Mouse (Mus musculus) forebrain, embryonic 12.5 days (tissue): ENCODE results near the gene Mcur1. TPM values are rescaled to one million over a fixed set of nuclear protein-coding genes. Genes with fewer than 3 reads are reported as not detected.

Source experiments
- ATAC-seq: fragments of 200-750 bp; cut with Nextera tagmentation; 2 replicates; pipeline ENCODE4 v1.8.0; 2017; ENCODE audit warnings: moderate TSS enrichment; ENCODE audit not compliant: low FRiP score
- H3K27ac ChIP-seq: fragments of 300-500 bp; sonication (generic); 2 replicates; pipeline ENCODE4 v1.5.1; 2016; ENCODE audit warnings: mild to moderate bottlenecking
- H3K27me3 ChIP-seq: fragments of 300-500 bp; sonication (generic); 2 replicates; pipeline ENCODE4 v1.6.1; 2016; ENCODE audit warnings: mild to moderate bottlenecking
- H3K36me3 ChIP-seq: fragments of 300-500 bp; sonication (generic); replicated peaks from 2 replicates; pipeline ENCODE4 v1.6.1; 2016; ENCODE audit warnings: mild to moderate bottlenecking
- H3K4me1 ChIP-seq: fragments of 300-500 bp; sonication (generic); 2 replicates; pipeline ENCODE4 v1.6.1; 2016
- H3K4me2 ChIP-seq: fragments of 300-500 bp; sonication (generic); 2 replicates; pipeline ENCODE4 v1.6.1; 2016; ENCODE audit warnings: mild to moderate bottlenecking, moderate library complexity
- H3K4me3 ChIP-seq: fragments of 300-500 bp; sonication (generic); replicated peaks from 2 replicates; pipeline ENCODE4 v1.5.1; 2016; ENCODE audit warnings: mild to moderate bottlenecking
- H3K9ac ChIP-seq: fragments of 300-500 bp; sonication (generic); 2 replicates; pipeline ENCODE4 v1.6.1; 2016; ENCODE audit warnings: mild to moderate bottlenecking
- H3K9me3 ChIP-seq: fragments of 300-500 bp; sonication (generic); 2 replicates; pipeline ENCODE4 v1.6.1; 2016
- WGBS: fragments of 180-500 bp; shearing (Covaris S2); methylation state at CpG from one replicate; pipeline ENCODE4 v1.1.7; 2016; 5-methylcytosine and 5-hydroxymethylcytosine counted together
- polyA plus RNA-seq: library from polyadenylated mRNA; unstranded; fragments of >200 nt; fragmentation: Nextera tagmentation; extraction: Ambion mirVana; gene quantifications from 2 replicates; pipeline ENCODE4 v1.2.1, GENCODE M21; 2016

Mcur1 gene
- polyA plus RNA-seq, 1 experiment from 2014 or later: 11.8 TPM

GRCm38 (mm10) chr13:43562726-43563125 lies 2.7 kb upstream of the Mcur1 start:
- no peak overlapping the region for H3K9ac ChIP-seq
- WGBS: 87% methylated on average over 5 of the region's 5 CpGs
- H3K4me3 ChIP-seq: no peak overlapping the region
- H3K27me3 ChIP-seq: peaks cover 18% of the 10 kb centered on the region; the same call in 1 of the 2 replicates
- no peak for ATAC-seq
- no peaks in the 10 kb centered on the region for H3K9me3 ChIP-seq
- H3K4me1 ChIP-seq: peaks cover 35% of the 10 kb centered on the region
- no peaks in the 10 kb centered on the region for H3K36me3 ChIP-seq
- no peak overlapping the region for H3K27ac ChIP-seq
- H3K4me2 ChIP-seq: no peak overlapping the region

GRCm38 (mm10) chr13:43560458-43561411 lies 744 bp upstream of the Mcur1 start:
- H3K4me3 ChIP-seq: peak overlapping the region; percentile 77
- ATAC-seq: 0 out of 2 replicates have a peak, but pooled peaks have one; percentile 5
- peak overlapping the region; percentile 80 for H3K9ac ChIP-seq
- no peaks in the 10 kb centered on the region for H3K36me3 ChIP-seq
- 14% methylated on average over 18 of the region's 18 CpGs for WGBS
- no peaks in the 10 kb centered on the region for H3K9me3 ChIP-seq
- peaks cover 26% of the 10 kb centered on the region for H3K4me1 ChIP-seq
- H3K27me3 ChIP-seq: peaks cover 12% of the 10 kb centered on the region; the same call in 1 of the 2 replicates
- H3K27ac ChIP-seq: peak overlapping the region; percentile 89; the same call in 1 of the 2 replicates
- peak overlapping the region; percentile 96 for H3K4me2 ChIP-seq

- Histone ChIP-seq H3K9ac (peak overlapping the region; percentile 80; the same call in 1 of the 2 replicates), H3K36me3 (peaks cover 7% of the 10 kb centered on the region; the same call in 1 of the 2 replicates), H3K4me2 (peak overlapping the region; percentile 96), H3K9me3 (no peaks in the 10 kb centered on the region), H3K4me3 (peak overlapping the region; percentile 77), H3K27me3 (peaks cover 11% of the 10 kb centered on the region; the same call in 1 of the 2 replicates), H3K27ac (no peak overlapping the region), H3K4me1 (peaks cover 26% of the 10 kb centered on the region)
- no peak for ATAC-seq
- WGBS: 33% methylated on average over 6 of the region's 6 CpGs
Observed at GRCm38 (mm10) chr13:43558959-43559358, 1.0 kb downstream of the Mcur1 start.

GRCm38 (mm10) chr13:43558357-43558756 lies 1.6 kb downstream of the Mcur1 start:
- no peak overlapping the region for H3K4me3 ChIP-seq
- 86% methylated on average over 6 of the region's 6 CpGs for WGBS

GRCm38 (mm10) chr13:43556913-43557542 lies 3.0 kb downstream of the Mcur1 start:
- peaks cover 26% of the 10 kb centered on the region for H3K4me1 ChIP-seq
- H3K27me3 ChIP-seq: peaks cover 5% of the 10 kb centered on the region; the same call in 1 of the 2 replicates
- H3K4me3 ChIP-seq: no peak overlapping the region
- peaks cover 13% of the 10 kb centered on the region; the same call in 1 of the 2 replicates for H3K36me3 ChIP-seq
- ATAC-seq: no peak
- WGBS: 90% methylated on average over 9 of the region's 9 CpGs
- H3K9me3 ChIP-seq: no peaks in the 10 kb centered on the region
- H3K9ac ChIP-seq: no peak overlapping the region
- no peak overlapping the region for H3K4me2 ChIP-seq
- H3K27ac ChIP-seq: no peak overlapping the region

More at GRCm38 (mm10) chr13:43558357-43558756, 1.6 kb downstream of the Mcur1 start:
- no peak for ATAC-seq
- Histone ChIP-seq H3K4me1 (peaks cover 26% of the 10 kb centered on the region), H3K4me2 (peak overlapping the region; percentile 96), H3K9ac (no peak overlapping the region), H3K9me3 (no peaks in the 10 kb centered on the region), H3K36me3 (peaks cover 8% of the 10 kb centered on the region; the same call in 1 of the 2 replicates), H3K27me3 (peaks cover 11% of the 10 kb centered on the region; the same call in 1 of the 2 replicates), H3K27ac (no peak overlapping the region)

GRCm38 (mm10) chr13:43555321-43555720 lies 4.7 kb downstream of the Mcur1 start:
- Histone ChIP-seq H3K27me3 (peaks cover 5% of the 10 kb centered on the region; the same call in 1 of the 2 replicates), H3K4me3 (no peak overlapping the region), H3K9me3 (no peaks in the 10 kb centered on the region), H3K4me1 (peaks cover 15% of the 10 kb centered on the region), H3K4me2 (no peak overlapping the region), H3K36me3 (peaks cover 25% of the 10 kb centered on the region), H3K27ac (no peak overlapping the region), H3K9ac (no peak overlapping the region)
- 94% methylated on average over 9 of the region's 9 CpGs for WGBS
- ATAC-seq: no peak

GRCm38 (mm10) chr13:43554827-43555226 lies 5.2 kb downstream of the Mcur1 start:
- H3K4me2 ChIP-seq: no peak overlapping the region
- WGBS: 87% methylated on average over 7 of the region's 7 CpGs
- peaks cover 13% of the 10 kb centered on the region for H3K4me1 ChIP-seq
- peaks cover 30% of the 10 kb centered on the region for H3K36me3 ChIP-seq
- H3K9me3 ChIP-seq: no peaks in the 10 kb centered on the region
- H3K27ac ChIP-seq: no peak overlapping the region
- peaks cover 5% of the 10 kb centered on the region; the same call in 1 of the 2 replicates for H3K27me3 ChIP-seq
- no peak overlapping the region for H3K9ac ChIP-seq
- ATAC-seq: no peak
- no peak overlapping the region for H3K4me3 ChIP-seq

- H3K36me3 ChIP-seq: peaks cover 44% of the 10 kb centered on the region
- 91% methylated on average over 8 of the region's 8 CpGs for WGBS
- H3K9me3 ChIP-seq: no peaks in the 10 kb centered on the region
- no peaks in the 10 kb centered on the region for H3K4me1 ChIP-seq
- no peak overlapping the region for H3K4me3 ChIP-seq
- no peak overlapping the region for H3K4me2 ChIP-seq
- ATAC-seq: no peak
- no peak overlapping the region for H3K27ac ChIP-seq
- no peaks in the 10 kb centered on the region for H3K27me3 ChIP-seq
- no peak overlapping the region for H3K9ac ChIP-seq
Observed at GRCm38 (mm10) chr13:43550676-43551075, 9.3 kb downstream of the Mcur1 start.

- Histone ChIP-seq H3K9me3 (no peaks in the 10 kb centered on the region), H3K4me3 (no peak overlapping the region), H3K4me2 (no peak overlapping the region), H3K27ac (no peak overlapping the region), H3K36me3 (peaks cover 48% of the 10 kb centered on the region), H3K9ac (no peak overlapping the region), H3K27me3 (no peaks in the 10 kb centered on the region), H3K4me1 (no peaks in the 10 kb centered on the region)
- WGBS: 88% methylated on average over 7 of the region's 7 CpGs
- ATAC-seq: no peak
Observed at GRCm38 (mm10) chr13:43549870-43550269, 10.1 kb downstream of the Mcur1 start.

- ATAC-seq: no peak
Observed at GRCm38 (mm10) chr13:43549078-43549698, 10.8 kb downstream of the Mcur1 start.

GRCm38 (mm10) chr13:43548617-43549016 lies 11.4 kb downstream of the Mcur1 start:
- no peak overlapping the region for H3K27ac ChIP-seq
- no peak overlapping the region for H3K9ac ChIP-seq
- no peaks in the 10 kb centered on the region for H3K9me3 ChIP-seq
- 80% methylated on average over 5 of the region's 5 CpGs for WGBS
- H3K4me2 ChIP-seq: no peak overlapping the region
- H3K36me3 ChIP-seq: peaks cover 51% of the 10 kb centered on the region
- no peaks in the 10 kb centered on the region for H3K27me3 ChIP-seq
- no peaks in the 10 kb centered on the region for H3K4me1 ChIP-seq
- no peak for ATAC-seq
- H3K4me3 ChIP-seq: no peak overlapping the region

More at GRCm38 (mm10) chr13:43549078-43549698, 10.8 kb downstream of the Mcur1 start:
- Histone ChIP-seq H3K4me3 (no peak overlapping the region), H3K4me1 (no peaks in the 10 kb centered on the region), H3K9me3 (no peaks in the 10 kb centered on the region), H3K27me3 (no peaks in the 10 kb centered on the region), H3K4me2 (no peak overlapping the region), H3K9ac (no peak overlapping the region), H3K27ac (no peak overlapping the region), H3K36me3 (peaks cover 47% of the 10 kb centered on the region)
- 91% methylated on average over 11 of the region's 11 CpGs for WGBS

- no peak overlapping the region for H3K27ac ChIP-seq
- H3K4me2 ChIP-seq: no peak overlapping the region
- WGBS: 47% methylated on average over 3 of the region's 3 CpGs
- ATAC-seq: no peak
- H3K4me1 ChIP-seq: no peaks in the 10 kb centered on the region
- H3K9ac ChIP-seq: no peak overlapping the region
- H3K4me3 ChIP-seq: no peak overlapping the region
- no peaks in the 10 kb centered on the region for H3K27me3 ChIP-seq
- H3K36me3 ChIP-seq: peaks cover 45% of the 10 kb centered on the region
- no peaks in the 10 kb centered on the region for H3K9me3 ChIP-seq
Observed at GRCm38 (mm10) chr13:43546861-43547260, 13.1 kb downstream of the Mcur1 start.
